Mouse (Mus musculus): ENCODE measurements around the gene Vps33b. TPM values are rescaled to one million over a fixed set of nuclear protein-coding genes. Genes with fewer than 3 reads are reported as not detected.

The Vps33b gene
- polyA plus RNA-seq, 1 experiment = 6.6 TPM

GRCm38 (mm10) chr7:80294764-80295648 is 25.6 kb downstream of the Vps33b start:
- Histone ChIP-seq H3K36me3 (ENCODE audit: control insufficient read depth, insufficient read depth) (peaks cover 2% of the 10 kb centered on the region), H3K27me3 (ENCODE audit: control insufficient read depth, insufficient read depth, insufficient read length) (no peaks in the 10 kb centered on the region), H3K79me3 (ENCODE audit: low read depth) (peaks cover 37% of the 10 kb centered on the region), H3K4me3 (ENCODE audit: insufficient read depth, poor library complexity, severe bottlenecking) (peak overlapping the region; percentile 65), H3K79me2 (ENCODE audit: control insufficient read depth, insufficient read depth) (peaks cover 59% of the 10 kb centered on the region), H3ac (ENCODE audit: control insufficient read depth, insufficient read length, low read depth) (peak overlapping the region; percentile 98)
- TF ChIP-seq CEBPB (IDR thresholded peaks at IDR 0.05; ENCODE audit: low read depth) = no peak
- no peak for TF ChIP-seq FOSL1 (IDR thresholded peaks at IDR 0.05; ENCODE audit: insufficient read depth, low read length, poor library complexity, severe bottlenecking)
- no peak for TF ChIP-seq CTCF (IDR thresholded peaks at IDR 0.05; ENCODE audit: control insufficient read depth, insufficient read depth, insufficient read length)
- TF ChIP-seq USF1 (IDR thresholded peaks at IDR 0.05; ENCODE audit: low read depth) = no peak
- TF ChIP-seq MYOG (IDR thresholded peaks at IDR 0.05; ENCODE audit: control insufficient read depth, extremely low read depth, insufficient read length) = no peak
- TF ChIP-seq MYOD1 (IDR thresholded peaks at IDR 0.05; ENCODE audit: control insufficient read depth, insufficient read length, low read depth) = no peak
- TF ChIP-seq MAX (IDR thresholded peaks at IDR 0.05) = no peak

- H3K27me3 ChIP-seq (ENCODE audit: control insufficient read depth, insufficient read depth, insufficient read length) = no peaks in the 10 kb centered on the region
- peaks cover 16% of the 10 kb centered on the region for H3K36me3 ChIP-seq (ENCODE audit: control insufficient read depth, insufficient read depth)
- H3K4me3 ChIP-seq (ENCODE audit: insufficient read depth, poor library complexity, severe bottlenecking) = no peak overlapping the region
- peaks cover 48% of the 10 kb centered on the region for H3K79me3 ChIP-seq (ENCODE audit: low read depth)
- H3K79me2 ChIP-seq (ENCODE audit: control insufficient read depth, insufficient read depth) = peaks cover 73% of the 10 kb centered on the region
- TF ChIP-seq CTCF (IDR thresholded peaks at IDR 0.05; ENCODE audit: control insufficient read depth, insufficient read depth, insufficient read length) = no peak
- no peak for TF ChIP-seq MAX (IDR thresholded peaks at IDR 0.05)
- TF ChIP-seq CEBPB (IDR thresholded peaks at IDR 0.05; ENCODE audit: low read depth) = no peak
- TF ChIP-seq USF1 (IDR thresholded peaks at IDR 0.05; ENCODE audit: low read depth) = no peak
- TF ChIP-seq FOSL1 (IDR thresholded peaks at IDR 0.05; ENCODE audit: insufficient read depth, low read length, poor library complexity, severe bottlenecking) = no peak
- TF ChIP-seq MYOD1 (IDR thresholded peaks at IDR 0.05; ENCODE audit: control insufficient read depth, insufficient read length, low read depth) = no peak
- no peak for TF ChIP-seq MYOG (IDR thresholded peaks at IDR 0.05; ENCODE audit: control insufficient read depth, extremely low read depth, insufficient read length)
- no peak overlapping the region for H3ac ChIP-seq (ENCODE audit: control insufficient read depth, insufficient read length, low read depth)
These were observed 27.0 kb downstream of the Vps33b start for GRCm38 (mm10) chr7:80296462-80296861.

- no peak overlapping the region for H3K4me3 ChIP-seq (ENCODE audit: insufficient read depth, poor library complexity, severe bottlenecking)
- no peak overlapping the region for H3ac ChIP-seq (ENCODE audit: control insufficient read depth, insufficient read length, low read depth)
- no peaks in the 10 kb centered on the region for H3K27me3 ChIP-seq (ENCODE audit: control insufficient read depth, insufficient read depth, insufficient read length)
- H3K36me3 ChIP-seq (ENCODE audit: control insufficient read depth, insufficient read depth) = peaks cover 21% of the 10 kb centered on the region
- TF ChIP-seq MAX (IDR thresholded peaks at IDR 0.05) = no peak
- no peak for TF ChIP-seq FOSL1 (IDR thresholded peaks at IDR 0.05; ENCODE audit: insufficient read depth, low read length, poor library complexity, severe bottlenecking)
- no peak for TF ChIP-seq CEBPB (IDR thresholded peaks at IDR 0.05; ENCODE audit: low read depth)
- no peak for TF ChIP-seq MYOG (IDR thresholded peaks at IDR 0.05; ENCODE audit: control insufficient read depth, extremely low read depth, insufficient read length)
- no peak for TF ChIP-seq MYOD1 (IDR thresholded peaks at IDR 0.05; ENCODE audit: control insufficient read depth, insufficient read length, low read depth)
- no peak for TF ChIP-seq USF1 (IDR thresholded peaks at IDR 0.05; ENCODE audit: low read depth)
- no peak for TF ChIP-seq CTCF (IDR thresholded peaks at IDR 0.05; ENCODE audit: control insufficient read depth, insufficient read depth, insufficient read length)
- H3K79me3 ChIP-seq (ENCODE audit: low read depth) = peaks cover 48% of the 10 kb centered on the region
- H3K79me2 ChIP-seq (ENCODE audit: control insufficient read depth, insufficient read depth) = peaks cover 79% of the 10 kb centered on the region
These were observed 27.6 kb downstream of the Vps33b start for GRCm38 (mm10) chr7:80297041-80297440.

GRCm38 (mm10) chr7:80298754-80299153 is 29.3 kb downstream of the Vps33b start:
- no peak overlapping the region for H3K4me3 ChIP-seq (ENCODE audit: insufficient read depth, poor library complexity, severe bottlenecking)
- TF ChIP-seq FOSL1 (IDR thresholded peaks at IDR 0.05; ENCODE audit: insufficient read depth, low read length, poor library complexity, severe bottlenecking) (peak; percentile 64), CEBPB (IDR thresholded peaks at IDR 0.05; ENCODE audit: low read depth) (no peak), CTCF (IDR thresholded peaks at IDR 0.05; ENCODE audit: control insufficient read depth, insufficient read depth, insufficient read length) (no peak), MYOG (IDR thresholded peaks at IDR 0.05; ENCODE audit: control insufficient read depth, extremely low read depth, insufficient read length) (no peak), USF1 (IDR thresholded peaks at IDR 0.05; ENCODE audit: low read depth) (no peak), MAX (IDR thresholded peaks at IDR 0.05) (no peak)
- no peaks in the 10 kb centered on the region for H3K27me3 ChIP-seq (ENCODE audit: control insufficient read depth, insufficient read depth, insufficient read length)
- peaks cover 35% of the 10 kb centered on the region for H3K36me3 ChIP-seq (ENCODE audit: control insufficient read depth, insufficient read depth)
- H3ac ChIP-seq (ENCODE audit: control insufficient read depth, insufficient read length, low read depth) = no peak overlapping the region
- H3K79me2 ChIP-seq (ENCODE audit: control insufficient read depth, insufficient read depth) = peaks cover 95% of the 10 kb centered on the region
- H3K79me3 ChIP-seq (ENCODE audit: low read depth) = peaks cover 54% of the 10 kb centered on the region

GRCm38 (mm10) chr7:80299568-80299967 is 30.1 kb downstream of the Vps33b start:
- Histone ChIP-seq H3K79me2 (ENCODE audit: control insufficient read depth, insufficient read depth) (peaks cover 90% of the 10 kb centered on the region), H3K4me3 (ENCODE audit: insufficient read depth, poor library complexity, severe bottlenecking) (no peak overlapping the region), H3ac (ENCODE audit: control insufficient read depth, insufficient read length, low read depth) (no peak overlapping the region), H3K79me3 (ENCODE audit: low read depth) (peaks cover 56% of the 10 kb centered on the region), H3K36me3 (ENCODE audit: control insufficient read depth, insufficient read depth) (peaks cover 43% of the 10 kb centered on the region), H3K27me3 (ENCODE audit: control insufficient read depth, insufficient read depth, insufficient read length) (no peaks in the 10 kb centered on the region)
- TF ChIP-seq USF1 (IDR thresholded peaks at IDR 0.05; ENCODE audit: low read depth) (no peak), MAX (IDR thresholded peaks at IDR 0.05) (no peak), FOSL1 (IDR thresholded peaks at IDR 0.05; ENCODE audit: insufficient read depth, low read length, poor library complexity, severe bottlenecking) (no peak), MYOD1 (IDR thresholded peaks at IDR 0.05; ENCODE audit: control insufficient read depth, insufficient read length, low read depth) (no peak)
